Mouse (Mus musculus) midbrain, embryonic 14.5 days (tissue): ENCODE results near the gene Rpl6. TPM values are rescaled to one million over a fixed set of nuclear protein-coding genes. Genes with fewer than 3 reads are reported as not detected.

Source experiments
- ATAC-seq: fragments of 200-750 bp; cut with Nextera tagmentation; 2 replicates; pipeline ENCODE4 v1.8.0; 2017; ENCODE audit warnings: moderate number of reproducible peaks, moderate library complexity; ENCODE audit not compliant: low FRiP score, low TSS enrichment
- DNase-seq: peaks from one replicate; pipeline ENCODE4 v3.0.0-alpha.2; 2015
- H3K27ac ChIP-seq: fragments of 300-500 bp; sonication (generic); replicated peaks from 2 replicates; pipeline ENCODE4 v1.5.1; 2014; ENCODE audit warnings: mild to moderate bottlenecking, low read depth, low read length, moderate library complexity
- H3K27me3 ChIP-seq: fragments of 300-500 bp; sonication (generic); 2 replicates; pipeline ENCODE4 v1.6.1; 2014; ENCODE audit warnings: low read length, control low read depth, mixed read lengths; ENCODE audit not compliant: control insufficient read depth, insufficient read depth
- H3K36me3 ChIP-seq: fragments of 300-500 bp; sonication (generic); 2 replicates; pipeline ENCODE4 v1.6.1; 2014; ENCODE audit warnings: low read length, control low read depth; ENCODE audit not compliant: control insufficient read depth, insufficient read depth
- H3K4me1 ChIP-seq: fragments of 300-500 bp; sonication (generic); 2 replicates; pipeline ENCODE4 v1.6.1; 2014; ENCODE audit warnings: mild to moderate bottlenecking, antibody characterized with exemption, low read length, control low read depth; ENCODE audit not compliant: control insufficient read depth, insufficient read depth
- H3K4me2 ChIP-seq: fragments of 300-500 bp; sonication (generic); 2 replicates; pipeline ENCODE4 v1.6.1; 2014; ENCODE audit warnings: mild to moderate bottlenecking, low read length, moderate library complexity
- H3K4me3 ChIP-seq: fragments of 300-500 bp; sonication (generic); replicated peaks from 2 replicates; pipeline ENCODE4 v1.5.1; 2014; ENCODE audit warnings: low read depth, low read length
- H3K9ac ChIP-seq: fragments of 300-500 bp; sonication (generic); replicated peaks from 2 replicates; pipeline ENCODE4 v1.6.1; 2014; ENCODE audit warnings: mild to moderate bottlenecking, low read length, moderate library complexity
- H3K9me3 ChIP-seq: fragments of 300-500 bp; sonication (generic); 2 replicates; pipeline ENCODE4 v1.6.1; 2016; ENCODE audit warnings: low read length, control low read depth, mixed read lengths; ENCODE audit not compliant: control insufficient read depth
- WGBS: fragments of 180-500 bp; shearing (Covaris S2); extraction: QIAGEN DNeasy Blood & Tissue Kit; methylation state at CpG from one replicate; pipeline ENCODE4 v1.1.7; 2014; 5-methylcytosine and 5-hydroxymethylcytosine counted together
- polyA plus RNA-seq: library from polyadenylated mRNA; unstranded; fragments of >200 nt; fragmentation: Nextera tagmentation; extraction: Ambion mirVana; gene quantifications from 2 replicates; pipeline ENCODE4 v1.2.1, GENCODE M21; 2014

The Rpl6 gene
- polyA plus RNA-seq: 432 and 438 TPM in 2 replicates

DNA sequence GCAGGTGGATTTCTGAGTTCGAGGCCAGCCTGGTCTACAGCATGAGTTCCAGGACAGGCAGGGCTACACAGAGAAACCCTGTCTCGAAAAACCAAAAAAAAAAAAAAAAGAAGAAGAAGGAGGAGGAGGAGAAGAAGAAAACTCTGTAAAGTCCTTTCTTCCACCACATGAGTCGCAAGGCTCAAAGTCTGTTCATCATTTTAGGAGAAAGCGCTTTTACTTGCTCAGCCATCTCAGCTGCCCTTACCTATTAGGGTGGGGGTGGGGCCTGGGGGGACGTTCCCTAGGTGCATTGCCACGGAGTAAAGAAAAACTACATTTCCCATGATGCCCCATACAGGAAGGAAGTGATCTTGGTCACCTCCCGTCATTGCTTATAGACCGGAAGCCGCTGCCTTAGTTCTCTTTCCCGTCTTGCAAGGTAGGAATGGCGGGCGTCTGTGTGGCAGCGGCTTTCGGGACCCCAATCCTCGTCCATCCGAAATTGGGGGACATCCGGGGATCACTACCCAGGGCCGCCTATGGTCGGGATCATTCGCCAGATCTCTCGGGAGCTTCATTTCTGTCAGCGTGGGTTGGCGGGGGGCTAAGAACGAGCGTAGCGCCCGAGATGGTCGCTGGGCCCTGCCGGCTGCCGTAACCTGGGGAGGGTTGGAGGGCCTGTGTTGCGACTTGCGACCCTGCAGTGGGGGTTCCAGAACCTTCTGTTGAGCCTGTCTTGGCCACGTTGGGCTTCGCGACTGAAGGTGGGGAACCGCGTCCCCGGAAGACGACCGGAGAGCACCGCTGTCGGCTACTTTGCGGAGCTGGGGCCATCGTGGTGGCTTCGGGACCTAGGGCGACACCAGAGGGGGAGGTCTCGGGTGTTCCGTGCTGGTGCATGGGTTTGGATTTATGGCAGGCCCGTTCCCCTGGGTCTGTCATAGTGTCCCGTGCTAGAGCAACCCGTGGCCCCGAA is at the start of gene Rpl6:
TSS of gene Rpl6 (plus strand) at position 350 of the 958 bp plus-strand sequence.
- peaks cover 6% of the 10 kb centered on the region; the same call in 1 of the 2 replicates for H3K4me1 ChIP-seq
- peak within 1 kb of the TSS; percentile 81 for H3K4me2 ChIP-seq
- H3K9me3 ChIP-seq: no peaks in the 10 kb centered on the region
- DNase-seq (peak; percentile 93), ATAC-seq (peak; percentile 90)
- peak within 1 kb of the TSS; percentile 97 for H3K9ac ChIP-seq
- H3K27ac ChIP-seq: peak within 1 kb of the TSS; percentile 85
- no peaks in the 10 kb centered on the region for H3K27me3 ChIP-seq
- peaks cover 40% of the 10 kb centered on the region for H3K36me3 ChIP-seq
- 2% methylated on average over 52 of the region's 52 CpGs for WGBS
- peak within 1 kb of the TSS; percentile 96 for H3K4me3 ChIP-seq

DNA sequence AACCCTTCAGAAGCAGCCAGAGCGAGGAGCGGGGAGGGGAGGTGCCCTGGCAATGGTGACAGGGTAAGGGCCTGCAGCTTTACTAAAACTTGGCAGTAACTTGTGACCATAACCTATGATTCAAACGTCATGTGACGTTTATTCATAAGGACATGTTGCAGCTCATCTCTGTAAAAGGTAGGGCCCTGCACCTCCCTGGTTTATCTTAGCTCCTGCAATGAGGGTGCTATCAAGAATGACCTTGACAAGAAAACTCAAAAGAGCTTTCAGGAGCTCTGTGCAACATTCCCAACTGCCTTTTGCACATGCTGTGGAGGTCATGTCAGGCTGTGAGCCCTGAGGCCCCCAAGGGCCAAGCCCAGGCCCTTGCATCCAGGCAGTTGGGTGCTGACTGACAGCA is 48.2 kb upstream of the Rpl6 start:
- H3K4me2 ChIP-seq: no peak overlapping the region
- no peaks in the 10 kb centered on the region for H3K4me1 ChIP-seq
- H3K9ac ChIP-seq: no peak overlapping the region
- no peak for DNase-seq
- ATAC-seq: no peak
- 95% methylated on average over 4 of the region's 4 CpGs for WGBS
- H3K36me3 ChIP-seq: peaks cover 71% of the 10 kb centered on the region
- 0 out of 2 replicates have a peak overlapping the region, but pooled peaks have one; percentile 5 for H3K27ac ChIP-seq
- no peaks in the 10 kb centered on the region for H3K27me3 ChIP-seq
- no peak overlapping the region for H3K4me3 ChIP-seq
- H3K9me3 ChIP-seq: no peaks in the 10 kb centered on the region

DNA sequence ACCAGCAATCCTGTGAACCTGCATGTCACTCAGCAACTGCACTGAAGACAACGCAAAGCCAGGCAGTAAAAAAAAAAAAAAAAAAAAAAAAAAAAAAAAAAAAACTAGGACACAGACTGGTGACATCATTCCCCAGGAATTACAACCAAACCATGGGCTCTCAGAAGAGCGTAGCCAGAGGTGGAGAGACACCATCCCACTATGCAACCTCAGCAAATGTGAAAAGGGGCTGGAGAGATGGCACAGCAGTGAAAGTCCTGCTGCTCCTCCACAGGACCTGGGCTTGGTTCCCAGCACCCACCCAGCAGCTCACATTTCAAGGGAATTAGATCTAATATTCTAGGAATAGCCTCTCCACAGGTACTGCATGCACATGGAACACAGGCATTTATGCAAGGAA is 47.3 kb upstream of the Rpl6 start:
- no peak overlapping the region for H3K27ac ChIP-seq
- DNase-seq (no peak), ATAC-seq (no peak)

DNA sequence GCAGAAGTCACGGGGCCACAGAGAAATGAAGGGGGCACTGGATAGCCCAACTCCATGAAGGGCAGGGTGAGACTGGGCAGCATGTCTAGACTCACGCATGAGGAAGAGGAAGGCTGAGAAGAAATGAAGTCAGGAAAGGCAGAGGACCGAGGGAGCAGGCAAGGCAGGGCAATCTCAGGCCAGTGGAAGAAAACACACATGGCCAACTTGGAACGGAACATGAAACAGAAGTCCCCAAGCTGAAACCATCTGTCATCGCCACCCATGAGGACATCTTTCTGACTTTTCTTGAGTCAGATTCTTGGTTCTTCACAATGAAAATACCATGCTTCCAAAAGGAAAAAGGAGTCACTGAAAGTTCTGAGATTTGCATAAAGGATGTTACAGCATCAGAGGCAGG is 46.8 kb upstream of the Rpl6 start:
- H3K4me2 ChIP-seq: no peak overlapping the region
- no peaks in the 10 kb centered on the region for H3K9me3 ChIP-seq
- H3K27ac ChIP-seq: no peak overlapping the region
- H3K27me3 ChIP-seq: no peaks in the 10 kb centered on the region
- 97% methylated on average over 5 of the region's 5 CpGs for whole genome bisulfite sequencing
- no peaks in the 10 kb centered on the region for H3K4me1 ChIP-seq
- DNase-seq (no peak), ATAC-seq (no peak)
- H3K9ac ChIP-seq: no peak overlapping the region
- H3K4me3 ChIP-seq: no peak overlapping the region
- peaks cover 72% of the 10 kb centered on the region for H3K36me3 ChIP-seq

More for the DNA sequence above, 47.3 kb upstream of the Rpl6 start:
- Histone ChIP-seq H3K4me2 (no peak overlapping the region), H3K9ac (no peak overlapping the region), H3K36me3 (peaks cover 72% of the 10 kb centered on the region), H3K27me3 (no peaks in the 10 kb centered on the region), H3K9me3 (no peaks in the 10 kb centered on the region), H3K4me1 (no peaks in the 10 kb centered on the region), H3K4me3 (no peak overlapping the region)
- 91% methylated on average over 2 of the region's 2 CpGs for WGBS

DNA sequence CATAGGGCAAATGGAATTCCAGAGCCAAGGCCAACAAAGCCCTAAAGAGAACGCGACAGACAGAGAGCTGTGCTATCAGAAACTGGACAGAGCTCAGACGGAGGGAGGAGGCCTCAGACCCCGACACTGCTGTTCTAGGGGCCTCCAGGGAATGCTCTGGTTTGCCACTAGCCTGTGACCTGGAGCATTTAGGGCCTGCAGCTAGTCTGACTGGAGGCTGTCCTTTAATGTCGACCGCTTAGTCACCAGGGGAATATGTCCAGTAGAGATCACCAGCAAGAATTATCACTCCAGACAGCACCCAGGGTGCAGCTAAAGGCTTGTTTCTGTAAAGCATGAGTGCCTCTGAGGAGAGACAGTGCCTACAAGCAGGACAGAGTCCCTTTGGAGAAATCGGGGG is 45.3 kb upstream of the Rpl6 start:
- Histone ChIP-seq H3K9ac (no peak overlapping the region), H3K4me1 (no peaks in the 10 kb centered on the region), H3K4me3 (no peak overlapping the region), H3K27ac (no peak overlapping the region), H3K27me3 (no peaks in the 10 kb centered on the region), H3K9me3 (no peaks in the 10 kb centered on the region), H3K36me3 (peaks cover 73% of the 10 kb centered on the region), H3K4me2 (no peak overlapping the region)
- no peak for ATAC-seq
- 81% methylated on average over 7 of the region's 7 CpGs for WGBS
- no peak for DNase-seq

DNA sequence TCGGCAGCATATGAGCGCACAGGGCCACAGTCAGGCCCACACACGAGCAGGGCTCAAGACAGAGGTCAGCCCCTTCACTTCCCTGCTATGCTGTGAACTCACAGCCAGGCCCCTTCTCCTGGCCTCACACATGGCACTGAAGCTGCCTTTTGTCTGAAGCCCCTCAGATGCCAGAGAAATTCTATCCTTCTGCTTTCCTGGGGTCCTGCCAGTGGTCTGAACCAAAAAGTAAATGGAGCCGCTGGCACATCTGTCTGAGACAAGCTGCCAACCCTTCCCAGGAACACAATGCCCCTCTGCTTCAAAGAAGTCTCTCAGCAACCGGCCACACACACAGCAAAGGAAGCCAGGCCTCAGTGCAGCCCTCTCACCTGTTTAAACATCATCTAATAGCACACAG is 42.0 kb upstream of the Rpl6 start:
- H3K4me2 ChIP-seq: no peak overlapping the region
- H3K9ac ChIP-seq: no peak overlapping the region
- no peak for DNase-seq
- H3K4me3 ChIP-seq: no peak overlapping the region
- peaks cover 86% of the 10 kb centered on the region for H3K36me3 ChIP-seq
- no peak overlapping the region for H3K27ac ChIP-seq
- ATAC-seq: no peak
- H3K9me3 ChIP-seq: no peaks in the 10 kb centered on the region
- 91% methylated on average over 5 of the region's 5 CpGs for WGBS
- no peaks in the 10 kb centered on the region for H3K4me1 ChIP-seq
- H3K27me3 ChIP-seq: no peaks in the 10 kb centered on the region

DNA sequence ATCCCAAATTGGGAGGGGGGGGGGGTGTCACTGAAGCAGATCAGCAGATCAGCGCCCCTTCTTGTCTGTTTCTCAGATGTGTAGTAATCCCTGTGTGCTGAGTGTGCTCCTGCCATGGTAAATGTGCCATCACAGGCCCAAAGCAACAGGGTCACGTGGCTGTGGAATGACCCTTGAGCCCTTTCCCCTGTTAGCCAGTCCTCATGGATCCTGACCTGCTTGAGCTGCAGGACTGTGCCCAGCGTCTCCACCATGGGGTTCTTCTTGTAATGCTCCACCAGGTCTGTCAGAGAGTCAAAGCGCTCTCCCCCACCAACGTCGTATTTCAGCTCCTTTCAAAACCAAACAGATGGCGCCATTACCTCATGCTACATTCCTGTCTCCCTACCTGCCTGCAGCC is 41.4 kb upstream of the Rpl6 start:
- Histone ChIP-seq H3K9me3 (no peaks in the 10 kb centered on the region), H3K4me1 (no peaks in the 10 kb centered on the region), H3K27ac (no peak overlapping the region), H3K36me3 (peaks cover 87% of the 10 kb centered on the region), H3K4me3 (no peak overlapping the region), H3K9ac (no peak overlapping the region), H3K27me3 (no peaks in the 10 kb centered on the region), H3K4me2 (no peak overlapping the region)
- no peak for ATAC-seq
- WGBS: 92% methylated on average over 7 of the region's 7 CpGs
- DNase-seq: no peak

DNA sequence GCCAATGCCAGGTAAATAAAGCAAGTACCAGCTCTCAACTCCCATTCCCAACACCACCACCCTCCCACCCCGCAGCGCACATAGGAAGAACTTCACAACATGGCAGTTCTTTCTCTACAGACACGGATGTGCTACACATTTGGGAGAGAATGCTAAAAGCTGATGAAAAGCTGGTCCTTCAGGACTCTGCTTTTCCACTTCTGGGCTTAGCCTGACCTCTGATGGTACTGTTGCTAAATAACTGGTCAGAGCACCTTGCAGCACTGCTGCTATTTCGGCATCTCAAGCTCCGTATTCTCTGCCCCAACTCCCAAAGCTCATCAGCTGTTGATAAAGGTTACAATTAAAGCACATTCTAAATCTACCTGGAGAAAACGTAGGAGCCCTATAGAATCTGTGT is 37.4 kb upstream of the Rpl6 start:
- ATAC-seq (no peak), DNase-seq (no peak)
- Histone ChIP-seq H3K9me3 (no peaks in the 10 kb centered on the region), H3K27me3 (no peaks in the 10 kb centered on the region), H3K4me1 (no peaks in the 10 kb centered on the region), H3K4me3 (no peak overlapping the region), H3K36me3 (peaks cover 75% of the 10 kb centered on the region), H3K4me2 (no peak overlapping the region), H3K9ac (no peak overlapping the region), H3K27ac (no peak overlapping the region)
- WGBS: 98% methylated on average over 6 of the region's 6 CpGs

DNA sequence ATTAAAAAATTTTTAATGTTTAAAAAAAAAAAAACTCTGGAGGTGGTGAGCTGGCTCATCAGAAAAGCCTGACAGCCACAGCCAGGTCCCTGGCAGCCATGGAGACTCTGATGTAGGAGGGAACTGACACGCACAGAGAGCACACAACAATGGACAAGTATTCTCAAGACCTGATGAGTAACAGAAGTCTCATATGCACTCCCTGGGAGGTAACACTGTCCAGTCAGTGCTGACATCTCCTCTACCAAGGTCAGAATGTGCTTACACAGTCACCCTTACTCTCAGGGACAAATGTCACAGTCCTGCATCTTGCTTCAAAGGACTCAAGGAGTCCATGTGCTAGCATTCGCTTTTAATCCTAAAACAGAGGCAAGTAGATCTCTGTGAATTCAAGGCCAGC is 34.7 kb upstream of the Rpl6 start:
- Histone ChIP-seq H3K9me3 (no peaks in the 10 kb centered on the region), H3K4me3 (no peak overlapping the region), H3K4me1 (no peaks in the 10 kb centered on the region), H3K4me2 (no peak overlapping the region), H3K27ac (no peak overlapping the region), H3K9ac (no peak overlapping the region), H3K36me3 (peaks cover 50% of the 10 kb centered on the region), H3K27me3 (no peaks in the 10 kb centered on the region)
- DNase-seq (no peak), ATAC-seq (no peak)
- WGBS: 83% methylated on average over 2 of the region's 2 CpGs
